Mouse (Mus musculus) heart, postnatal 0 days (tissue): ENCODE results near the gene Camk2b. TPM values are rescaled to one million over a fixed set of nuclear protein-coding genes. Genes with fewer than 3 reads are reported as not detected.

Source experiments
- ATAC-seq: fragments of 200-750 bp; cut with Nextera tagmentation; 2 replicates; pipeline ENCODE4 v1.8.0; 2017; ENCODE audit warnings: low read depth, moderate number of reproducible peaks, moderate library complexity; ENCODE audit not compliant: insufficient read depth
- DNase-seq: peaks from one replicate; pipeline ENCODE4 v3.0.0-alpha.2; 2016; ENCODE audit warnings: low spot score
- H3K27ac ChIP-seq: fragments of 300-500 bp; sonication (generic); 2 replicates; pipeline ENCODE4 v1.5.1; 2014; ENCODE audit warnings: low read depth, mild to moderate bottlenecking
- H3K27me3 ChIP-seq: fragments of 300-500 bp; sonication (generic); 2 replicates; pipeline ENCODE4 v1.6.1; 2014; ENCODE audit warnings: low read length, mixed read lengths; ENCODE audit not compliant: control insufficient read depth, insufficient read depth
- H3K36me3 ChIP-seq: fragments of 300-500 bp; sonication (generic); replicated peaks from 2 replicates; pipeline ENCODE4 v1.6.1; 2014; ENCODE audit warnings: low read length, mixed read lengths; ENCODE audit not compliant: control insufficient read depth, insufficient read depth
- H3K4me1 ChIP-seq: fragments of 300-500 bp; sonication (generic); 2 replicates; pipeline ENCODE4 v1.6.1; 2014; ENCODE audit warnings: antibody characterized with exemption; ENCODE audit not compliant: control insufficient read depth, insufficient read depth
- H3K4me2 ChIP-seq: fragments of 300-500 bp; sonication (generic); 2 replicates; pipeline ENCODE4 v1.6.1; 2014; ENCODE audit warnings: low read depth, mild to moderate bottlenecking, low read length, moderate library complexity
- H3K4me3 ChIP-seq: fragments of 300-500 bp; sonication (generic); 2 replicates; pipeline ENCODE4 v1.5.1; 2014; ENCODE audit warnings: low read depth, low read length
- H3K9ac ChIP-seq: fragments of 300-500 bp; sonication (generic); replicated peaks from 2 replicates; pipeline ENCODE4 v1.6.1; 2014; ENCODE audit warnings: low read depth, low read length, mixed read lengths
- H3K9me3 ChIP-seq: fragments of 300-500 bp; sonication (generic); replicated peaks from 2 replicates; pipeline ENCODE4 v1.6.1; 2016; ENCODE audit warnings: low read length; ENCODE audit not compliant: control insufficient read depth
- CTCF ChIP-seq: IDR thresholded peaks from 2 replicates; pipeline ENCODE4 v1.5.1; 2016; ENCODE audit warnings: antibody characterized with exemption, control low read depth, low read depth
- EP300 ChIP-seq: IDR thresholded peaks from 2 replicates; pipeline ENCODE4 v1.6.1; 2016; ENCODE audit warnings: antibody characterized with exemption, low read depth
- WGBS: fragments of 180-500 bp; shearing (Covaris S2); extraction: QIAGEN DNeasy Blood & Tissue Kit; methylation state at CpG from one replicate; pipeline ENCODE4 v1.1.7; 2014; 5-methylcytosine and 5-hydroxymethylcytosine counted together
- polyA plus RNA-seq: library from polyadenylated mRNA; unstranded; fragments of >200 nt; fragmentation: Nextera tagmentation; extraction: Ambion mirVana; gene quantifications from 2 replicates; pipeline ENCODE4 v1.2.1, GENCODE M21; 2015
- total RNA-seq: library from RNA; depleted of rRNA; stranded (reverse); fragments of >200 nt; gene quantifications from 2 replicates; pipeline ENCODE4 v1.2.3, GENCODE M21; 2014; ENCODE audit warnings: low replicate concordance

The Camk2b gene
- total and polyA plus RNA-seq, 2 experiments from 2014 or later: 3.4 to 6.3 TPM

DNA sequence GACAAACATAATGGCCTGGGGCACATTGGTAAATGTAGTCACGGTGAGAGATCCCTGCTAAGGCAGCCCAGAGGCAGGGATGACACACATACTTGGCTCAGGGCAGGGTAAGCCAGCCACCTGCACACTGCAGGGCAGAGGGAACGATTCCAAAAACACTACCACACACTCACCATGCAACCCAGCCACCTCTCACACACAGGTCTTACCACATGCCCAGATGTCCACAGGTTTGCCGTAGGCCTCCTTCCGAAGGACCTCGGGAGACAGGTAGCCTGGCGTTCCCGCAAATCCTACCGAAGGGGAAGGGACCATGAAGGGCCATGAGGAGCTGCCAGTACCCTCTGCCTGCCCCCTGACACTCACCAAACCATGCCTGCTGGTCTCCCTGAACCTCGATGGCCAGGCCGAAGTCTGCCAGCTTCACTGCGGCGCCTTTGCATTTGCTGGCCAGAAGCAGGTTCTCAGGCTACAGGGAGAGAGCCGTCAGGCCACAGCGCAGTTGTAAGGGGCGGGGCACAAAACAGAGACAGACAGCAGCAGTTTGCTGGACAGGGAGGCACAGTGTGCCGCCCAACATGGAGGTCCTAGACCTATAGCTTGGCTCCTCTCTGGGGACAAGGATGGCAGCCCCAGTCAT is 76.1 kb downstream of the Camk2b start:
- 76% methylated on average over 16 of the region's 16 CpGs for WGBS
- ATAC-seq: no peak
- TF ChIP-seq EP300 (no peak), CTCF (no peak)

DNA sequence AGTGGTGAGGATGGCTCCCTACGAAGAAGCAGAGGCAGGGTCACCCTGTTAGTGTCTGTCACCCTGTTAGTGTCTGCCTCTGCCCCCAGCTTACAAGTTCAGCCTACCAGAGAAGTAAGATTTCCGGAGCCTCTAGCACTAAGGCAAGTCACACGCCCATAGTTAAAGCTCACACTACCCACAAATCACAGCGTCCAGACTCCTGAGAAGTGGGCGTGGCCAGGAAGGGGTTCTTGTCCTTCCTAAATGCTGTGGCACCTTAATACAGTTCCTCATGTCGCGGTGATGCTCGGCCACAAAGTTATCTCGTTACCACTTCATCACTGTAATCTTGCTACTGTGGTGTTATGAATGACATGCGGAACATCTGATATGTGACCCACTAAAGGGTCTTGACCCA is 78.0 kb downstream of the Camk2b start:
- no peak overlapping the region for H3K4me2 ChIP-seq
- no peak overlapping the region for H3K4me3 ChIP-seq
- DNase-seq (no peak), ATAC-seq (no peak)
- H3K4me1 ChIP-seq: no peaks in the 10 kb centered on the region
- no peaks in the 10 kb centered on the region for H3K27me3 ChIP-seq
- H3K9me3 ChIP-seq: no peaks in the 10 kb centered on the region
- H3K36me3 ChIP-seq: no peaks in the 10 kb centered on the region
- 71% methylated on average over 10 of the region's 10 CpGs for WGBS
- no peak for TF ChIP-seq CTCF
- no peak for TF ChIP-seq EP300
- no peak overlapping the region for H3K9ac ChIP-seq
- H3K27ac ChIP-seq: no peak overlapping the region

More for the DNA sequence above, 76.1 kb downstream of the Camk2b start:
- Histone ChIP-seq H3K4me1 (no peaks in the 10 kb centered on the region), H3K36me3 (no peaks in the 10 kb centered on the region), H3K27ac (no peak overlapping the region), H3K9ac (no peak overlapping the region), H3K27me3 (no peaks in the 10 kb centered on the region), H3K4me3 (no peak overlapping the region), H3K9me3 (no peaks in the 10 kb centered on the region), H3K4me2 (no peak overlapping the region)
- DNase-seq: no peak

DNA sequence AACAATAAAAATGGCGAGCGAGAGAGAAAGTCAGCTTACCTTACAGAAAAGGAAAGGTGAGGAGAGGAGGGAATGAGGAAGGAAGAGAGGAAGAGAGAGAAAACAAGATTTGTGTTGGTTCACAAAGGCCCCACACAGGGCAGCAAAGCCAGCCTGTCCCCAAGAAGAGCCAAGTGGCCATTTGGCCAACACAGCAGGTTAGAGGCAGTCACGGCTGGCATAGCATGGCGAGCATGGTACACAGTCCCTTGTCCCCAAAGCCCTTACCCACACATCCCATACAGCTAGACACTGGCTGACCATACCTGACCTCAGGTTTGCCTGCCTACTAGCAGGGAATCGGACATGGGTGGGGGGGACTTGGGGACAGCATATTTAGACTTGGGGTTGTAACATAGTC is 82.5 kb downstream of the Camk2b start:
- Histone ChIP-seq H3K9me3 (no peaks in the 10 kb centered on the region), H3K27me3 (no peaks in the 10 kb centered on the region), H3K4me1 (no peaks in the 10 kb centered on the region), H3K27ac (no peak overlapping the region), H3K9ac (no peak overlapping the region), H3K36me3 (no peaks in the 10 kb centered on the region), H3K4me2 (no peak overlapping the region), H3K4me3 (no peak overlapping the region)
- TF ChIP-seq CTCF (no peak), EP300 (no peak)
- no peak for DNase-seq
- ATAC-seq: no peak
- WGBS: 82% methylated on average over 5 of the region's 5 CpGs

DNA sequence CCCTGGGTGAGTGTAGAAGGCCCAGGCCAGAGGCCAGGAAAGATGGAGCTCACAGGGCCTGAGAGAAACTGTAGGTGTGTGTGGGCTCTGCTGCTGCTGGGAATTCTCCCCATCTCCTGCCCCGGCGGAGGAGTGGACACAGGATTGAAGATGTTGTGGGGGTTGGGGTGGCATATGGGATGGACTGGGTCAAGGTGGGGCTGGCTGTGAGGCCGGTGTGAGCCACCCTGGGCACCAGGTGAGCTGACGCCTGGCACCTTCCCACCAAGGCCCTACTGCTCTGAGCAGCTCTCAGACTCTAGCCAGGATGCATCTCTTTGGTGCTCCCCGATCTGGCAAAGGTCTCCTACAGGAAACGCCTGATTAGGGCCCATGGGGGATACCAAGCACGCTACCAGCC is 84.8 kb downstream of the Camk2b start:
- H3K4me3 ChIP-seq: no peak overlapping the region
- no peaks in the 10 kb centered on the region for H3K36me3 ChIP-seq
- DNase-seq (no peak), ATAC-seq (no peak)
- no peak for TF ChIP-seq EP300
- no peak for TF ChIP-seq CTCF
- H3K9ac ChIP-seq: no peak overlapping the region
- no peaks in the 10 kb centered on the region for H3K27me3 ChIP-seq
- WGBS: 72% methylated on average over 7 of the region's 7 CpGs
- no peaks in the 10 kb centered on the region for H3K4me1 ChIP-seq
- no peak overlapping the region for H3K4me2 ChIP-seq
- H3K27ac ChIP-seq: no peak overlapping the region
- H3K9me3 ChIP-seq: no peaks in the 10 kb centered on the region

DNA sequence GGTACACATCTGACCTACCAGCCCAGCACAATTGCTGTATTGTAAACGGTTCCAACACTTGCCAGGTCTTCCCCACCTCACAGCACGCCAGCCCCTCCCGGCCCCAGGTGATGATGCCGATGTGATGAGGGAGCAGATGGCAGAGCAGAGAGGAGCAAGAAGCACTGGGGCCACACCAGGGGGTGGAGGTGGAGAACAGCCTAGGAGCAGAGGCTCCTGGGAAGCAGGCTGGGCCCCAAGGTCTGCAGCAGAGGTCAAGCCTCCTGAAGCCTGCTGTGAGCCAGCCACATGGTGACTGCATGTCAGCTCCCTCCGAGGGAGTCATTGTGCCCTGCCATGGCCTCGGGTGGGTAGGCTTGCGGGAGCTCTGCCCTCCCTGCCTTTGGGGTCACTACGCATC is 85.6 kb downstream of the Camk2b start:
- no peak overlapping the region for H3K27ac ChIP-seq
- H3K9ac ChIP-seq: no peak overlapping the region
- WGBS: 62% methylated on average over 8 of the region's 8 CpGs
- H3K4me2 ChIP-seq: no peak overlapping the region
- H3K27me3 ChIP-seq: no peaks in the 10 kb centered on the region
- no peaks in the 10 kb centered on the region for H3K36me3 ChIP-seq
- H3K4me1 ChIP-seq: no peaks in the 10 kb centered on the region
- no peak for TF ChIP-seq EP300
- no peak for TF ChIP-seq CTCF
- no peaks in the 10 kb centered on the region for H3K9me3 ChIP-seq
- no peak overlapping the region for H3K4me3 ChIP-seq
- ATAC-seq: no peak
- DNase-seq: no peak

DNA sequence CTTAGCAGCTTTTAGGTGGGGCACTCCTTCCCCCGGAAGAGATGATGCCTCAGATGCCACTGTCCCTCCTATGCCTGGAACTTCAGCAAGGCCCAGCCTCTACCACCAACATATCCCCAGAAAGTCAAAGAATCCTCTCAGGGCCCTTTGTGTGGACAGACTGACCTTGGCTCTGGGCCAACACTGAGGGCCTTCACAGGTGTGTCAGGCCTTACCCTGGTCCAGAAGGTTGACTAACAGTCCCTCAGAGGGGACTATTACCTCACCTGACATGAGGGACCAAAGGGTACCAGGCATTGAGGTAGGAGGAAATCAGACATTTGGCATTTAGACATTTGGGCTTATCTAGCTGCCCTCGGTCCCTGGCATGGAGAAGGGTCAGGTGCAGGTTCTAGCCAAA is 86.1 kb downstream of the Camk2b start:
- WGBS: 79% methylated on average over 2 of the region's 2 CpGs
- Histone ChIP-seq H3K4me3 (no peak overlapping the region), H3K9ac (no peak overlapping the region), H3K27me3 (no peaks in the 10 kb centered on the region), H3K9me3 (no peaks in the 10 kb centered on the region), H3K36me3 (no peaks in the 10 kb centered on the region), H3K4me1 (no peaks in the 10 kb centered on the region), H3K27ac (no peak overlapping the region), H3K4me2 (no peak overlapping the region)
- DNase-seq (no peak), ATAC-seq (no peak)
- TF ChIP-seq CTCF (no peak), EP300 (no peak)
